ENCODE assay signal across 19 mouse cellular contexts in genomic region chr6:52274576-52274975, GRCm38 (mm10). TPM values are rescaled to one million over a fixed set of nuclear protein-coding genes. Genes with fewer than 3 reads are reported as not detected.
"Had no signal": no experiment of that assay in that cellular context is flagged by ENCODE, and none has a peak within 500 bp of the region (broad histone marks: within the 10 kb centered on the region; RNA-seq: fewer than 3 reads in every experiment).

No protein-coding gene starts in this region.

- H3K36me3 ChIP-seq: liver, embryonic 15.5 days; midbrain, embryonic 12.5 days; neural tube, embryonic 15.5 days had no signal

- H3K27ac ChIP-seq: kidney, postnatal 0 days; liver, embryonic 15.5 days; midbrain, embryonic 12.5 days; neural tube, embryonic 15.5 days had no signal

- DNase-seq: kidney, adult 9 months; kidney, postnatal 36 days; layer of hippocampus, adult 9-11 months; layer of hippocampus, postnatal 36 days; lung, adult 2 months; lung, postnatal 4 days; right cerebral cortex, adult 18-20 months; right cerebral cortex, postnatal 25 days; thymus, postnatal 36 days had no signal

- H3K4me2 ChIP-seq: liver, embryonic 11.5 days; liver, embryonic 15.5 days; midbrain, embryonic 12.5 days; neural tube, embryonic 15.5 days had no signal

- H3K9ac ChIP-seq: liver, embryonic 15.5 days; midbrain, embryonic 12.5 days; neural tube, embryonic 15.5 days had no signal

- H3K9me3 ChIP-seq: liver, embryonic 15.5 days; midbrain, embryonic 12.5 days; neural tube, embryonic 15.5 days had no signal

- ATAC-seq: lung, postnatal 0 days had no signal

- H3K4me1 ChIP-seq: liver, embryonic 15.5 days; midbrain, embryonic 12.5 days had no signal

- H3K4me3 ChIP-seq: liver, embryonic 15.5 days; midbrain, embryonic 12.5 days; myocyte; neural tube, embryonic 15.5 days had no signal

RNA-seq across cellular contexts. Expression of gene Hoxa13, which starts 13.9 kb away (rescaled TPM):
- polyA plus RNA-seq: kidney, postnatal 0 days; liver, embryonic 15.5 days; lung, adult 2 months; lung, postnatal 0 days; midbrain, embryonic 12.5 days; small intestine, adult 2 months; stomach, embryonic 16.5 days; thymus, postnatal 0 days had no signal

RNA-seq across cellular contexts. Expression of gene Hoxa11, which starts 29.0 kb away (rescaled TPM):
- polyA plus RNA-seq: liver, embryonic 15.5 days; lung, adult 2 months; lung, postnatal 0 days; midbrain, embryonic 12.5 days; small intestine, adult 2 months; stomach, embryonic 16.5 days; thymus, postnatal 0 days had no signal

RNA-seq across cellular contexts. Expression of gene Hoxa10, which starts 33.9 kb away (rescaled TPM):
- polyA plus RNA-seq: lung, adult 2 months; lung, postnatal 0 days; midbrain, embryonic 12.5 days; small intestine, adult 2 months had no signal

RNA-seq across cellular contexts. Expression of gene Evx1, which starts 38.7 kb away (rescaled TPM):
- polyA plus RNA-seq: kidney, postnatal 0 days; liver, embryonic 15.5 days; lung, adult 2 months; lung, postnatal 0 days; myocyte; small intestine, adult 2 months; stomach, embryonic 16.5 days; thymus, postnatal 0 days had no signal

RNA-seq across cellular contexts. Expression of gene Hoxa9, which starts 43.7 kb away (rescaled TPM):
- polyA plus RNA-seq: lung, adult 2 months; midbrain, embryonic 12.5 days; small intestine, adult 2 months had no signal
